Mouse (Mus musculus): Measurements from ENCODE around the gene Dcaf10. TPM values are rescaled to one million over a fixed set of nuclear protein-coding genes. Genes with fewer than 3 reads are reported as not detected.
"Not testable (repeated sequence)": the region's sequence is repeated elsewhere in the genome, so short reads cannot be mapped to it uniquely, and the experiment has no call there.

The Dcaf10 gene
- polyA plus RNA-seq, 1 experiment from 2014 or later: 14.6 TPM

DNA sequence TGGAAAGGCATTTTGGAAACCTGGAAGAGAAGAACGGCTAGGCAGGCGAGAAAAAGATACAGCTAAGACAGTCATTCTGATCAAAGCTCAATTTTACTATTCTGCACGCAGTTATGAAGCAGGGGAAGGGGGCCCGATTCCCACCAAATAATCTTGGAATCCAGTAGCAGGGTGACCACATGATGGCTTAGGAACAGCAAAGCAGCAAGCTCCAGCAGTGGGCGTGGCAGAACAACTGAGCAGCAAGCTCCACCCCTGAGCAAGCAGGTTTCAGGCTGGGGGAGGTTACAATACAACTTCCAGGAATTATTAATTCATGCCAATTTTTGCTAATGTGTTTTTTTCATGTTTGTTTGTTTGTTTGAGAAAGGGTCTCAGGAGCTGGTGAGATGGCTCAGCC lies 45.4 kb downstream of the Dcaf10 start:
- WGBS: 97% methylated on average over 5 of the region's 5 CpGs
- not testable (repeated sequence) for H3K9me3 ChIP-seq (ENCODE audit: control insufficient read depth, low read length); H3K4me2 ChIP-seq (replicated peaks; ENCODE audit: low read depth, low read length); H3K4me3 ChIP-seq (ENCODE audit: low read length); H3K27ac ChIP-seq (ENCODE audit: low read depth, low read length); H3K36me3 ChIP-seq (ENCODE audit: control insufficient read depth, insufficient read depth, low read length); ATAC-seq (ENCODE audit: low FRiP score, low TSS enrichment); H3K4me1 ChIP-seq (ENCODE audit: control insufficient read depth, insufficient read depth, low read length); H3K27me3 ChIP-seq (ENCODE audit: control insufficient read depth, insufficient read depth, low read length); H3K9ac ChIP-seq (ENCODE audit: low read depth, low read length)

DNA sequence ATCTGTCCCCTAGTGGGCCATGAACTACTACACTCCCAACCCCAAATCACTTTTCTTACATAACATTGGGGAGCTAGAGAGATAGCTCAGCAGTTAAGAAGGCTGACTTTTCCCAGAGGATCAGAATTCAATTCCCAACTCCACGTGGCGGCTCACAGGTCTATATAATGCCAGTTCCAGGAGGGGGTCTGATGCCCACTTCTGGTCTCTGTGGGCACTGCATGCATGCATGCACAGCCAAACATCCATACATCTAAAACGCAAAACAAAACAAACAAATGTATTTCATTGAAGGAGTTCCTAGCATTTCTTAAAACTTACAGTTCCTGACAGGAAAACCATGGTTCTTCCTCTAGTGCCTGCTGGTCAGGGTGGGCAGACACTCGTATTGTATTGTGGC lies 50.2 kb downstream of the Dcaf10 start:
- ATAC-seq (ENCODE audit: low FRiP score, low TSS enrichment): no peak
- H3K4me3 ChIP-seq (ENCODE audit: low read length): no peak overlapping the region
- H3K9me3 ChIP-seq (ENCODE audit: control insufficient read depth, low read length): no peaks in the 10 kb centered on the region
- H3K9ac ChIP-seq (ENCODE audit: low read depth, low read length): no peak overlapping the region
- 74% methylated on average over 4 of the region's 4 CpGs for WGBS
- no peaks in the 10 kb centered on the region for H3K4me1 ChIP-seq (ENCODE audit: control insufficient read depth, insufficient read depth, low read length)
- H3K4me2 ChIP-seq (replicated peaks; ENCODE audit: low read depth, low read length): no peak overlapping the region
- peaks cover 4% of the 10 kb centered on the region; the same call in 1 of the 2 replicates for H3K36me3 ChIP-seq (ENCODE audit: control insufficient read depth, insufficient read depth, low read length)
- no peak overlapping the region for H3K27ac ChIP-seq (ENCODE audit: low read depth, low read length)
- no peaks in the 10 kb centered on the region for H3K27me3 ChIP-seq (ENCODE audit: control insufficient read depth, insufficient read depth, low read length)

DNA sequence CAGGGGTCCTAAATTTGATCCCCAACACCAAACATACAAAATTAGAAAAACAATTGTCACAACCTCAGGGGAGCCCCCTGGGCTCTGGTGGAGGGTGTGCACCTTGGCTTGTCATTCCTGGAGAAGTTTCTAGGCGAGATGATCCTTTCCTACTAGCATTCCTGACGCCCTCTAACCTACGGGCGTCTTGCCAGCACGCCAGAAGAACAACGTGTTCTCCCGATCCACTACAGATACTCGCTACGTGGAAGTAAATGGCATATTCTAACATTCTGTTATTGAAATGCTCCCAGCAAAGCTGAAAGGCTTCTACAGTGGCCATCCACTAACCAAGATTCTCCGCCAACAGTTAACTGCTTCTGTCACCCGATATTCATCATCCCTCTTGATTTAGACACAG lies 50.7 kb downstream of the Dcaf10 start:
- H3K4me1 ChIP-seq (ENCODE audit: control insufficient read depth, insufficient read depth, low read length): no peaks in the 10 kb centered on the region
- H3K36me3 ChIP-seq (ENCODE audit: control insufficient read depth, insufficient read depth, low read length): peaks cover 4% of the 10 kb centered on the region; the same call in 1 of the 2 replicates
- H3K27ac ChIP-seq (ENCODE audit: low read depth, low read length): no peak overlapping the region
- no peak for ATAC-seq (ENCODE audit: low FRiP score, low TSS enrichment)
- no peak overlapping the region for H3K4me2 ChIP-seq (replicated peaks; ENCODE audit: low read depth, low read length)
- H3K27me3 ChIP-seq (ENCODE audit: control insufficient read depth, insufficient read depth, low read length): no peaks in the 10 kb centered on the region
- H3K4me3 ChIP-seq (ENCODE audit: low read length): no peak overlapping the region
- H3K9me3 ChIP-seq (ENCODE audit: control insufficient read depth, low read length): no peaks in the 10 kb centered on the region
- H3K9ac ChIP-seq (ENCODE audit: low read depth, low read length): no peak overlapping the region
- 75% methylated on average over 11 of the region's 11 CpGs for WGBS

DNA sequence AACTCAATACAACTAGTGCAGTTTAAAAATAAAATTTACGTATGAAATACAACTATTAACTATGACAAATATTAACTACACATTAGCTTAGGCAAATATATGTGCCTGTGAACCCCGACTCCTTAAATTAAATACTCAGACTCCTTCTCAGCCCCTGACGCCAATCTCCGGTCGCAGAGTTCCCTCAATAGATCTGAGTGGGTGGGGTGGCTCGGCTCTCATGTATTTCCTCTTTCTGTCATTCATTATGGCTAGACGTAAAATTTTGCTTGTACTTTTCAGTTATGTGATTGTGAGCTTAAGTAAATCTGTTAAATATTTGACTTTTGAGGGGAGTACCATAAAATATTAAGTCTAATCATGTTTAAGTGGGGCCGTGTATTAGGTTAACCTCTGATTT lies 51.1 kb downstream of the Dcaf10 start:
- Histone ChIP-seq H3K27me3 (ENCODE audit: control insufficient read depth, insufficient read depth, low read length) (no peaks in the 10 kb centered on the region), H3K9me3 (ENCODE audit: control insufficient read depth, low read length) (no peaks in the 10 kb centered on the region), H3K4me3 (ENCODE audit: low read length) (no peak overlapping the region), H3K27ac (ENCODE audit: low read depth, low read length) (no peak overlapping the region), H3K4me1 (ENCODE audit: control insufficient read depth, insufficient read depth, low read length) (no peaks in the 10 kb centered on the region), H3K4me2 (replicated peaks; ENCODE audit: low read depth, low read length) (no peak overlapping the region), H3K9ac (ENCODE audit: low read depth, low read length) (no peak overlapping the region), H3K36me3 (ENCODE audit: control insufficient read depth, insufficient read depth, low read length) (peaks cover 4% of the 10 kb centered on the region; the same call in 1 of the 2 replicates)
- no peak for ATAC-seq (ENCODE audit: low FRiP score, low TSS enrichment)
- 76% methylated on average over 8 of the region's 8 CpGs for WGBS

DNA sequence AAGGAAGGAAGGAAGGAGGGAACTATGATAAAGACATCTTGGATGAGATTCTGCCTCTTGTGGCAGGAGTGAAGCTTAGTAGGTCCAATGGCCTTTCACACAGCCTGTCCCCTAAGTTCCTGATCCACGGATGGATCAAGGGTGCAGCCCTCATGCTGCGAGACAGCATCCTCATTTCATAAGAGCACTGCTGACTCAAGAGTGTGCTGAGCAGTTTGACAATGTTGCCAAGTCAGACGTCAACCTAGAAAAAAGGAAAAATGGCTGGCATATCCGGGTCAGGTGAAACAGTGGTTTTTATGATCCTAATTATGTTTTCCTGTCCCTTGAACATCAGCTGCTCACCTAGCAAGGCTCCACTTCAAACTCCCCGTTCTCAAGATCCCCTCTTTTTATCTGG lies 51.8 kb downstream of the Dcaf10 start:
- 78% methylated on average over 5 of the region's 5 CpGs for WGBS
- no peaks in the 10 kb centered on the region for H3K27me3 ChIP-seq (ENCODE audit: control insufficient read depth, insufficient read depth, low read length)
- ATAC-seq (ENCODE audit: low FRiP score, low TSS enrichment): no peak
- H3K9ac ChIP-seq (ENCODE audit: low read depth, low read length): no peak overlapping the region
- no peaks in the 10 kb centered on the region for H3K4me1 ChIP-seq (ENCODE audit: control insufficient read depth, insufficient read depth, low read length)
- no peak overlapping the region for H3K4me3 ChIP-seq (ENCODE audit: low read length)
- H3K9me3 ChIP-seq (ENCODE audit: control insufficient read depth, low read length): no peaks in the 10 kb centered on the region
- H3K4me2 ChIP-seq (replicated peaks; ENCODE audit: low read depth, low read length): no peak overlapping the region
- H3K27ac ChIP-seq (ENCODE audit: low read depth, low read length): no peak overlapping the region
- H3K36me3 ChIP-seq (ENCODE audit: control insufficient read depth, insufficient read depth, low read length): peaks cover 11% of the 10 kb centered on the region

DNA sequence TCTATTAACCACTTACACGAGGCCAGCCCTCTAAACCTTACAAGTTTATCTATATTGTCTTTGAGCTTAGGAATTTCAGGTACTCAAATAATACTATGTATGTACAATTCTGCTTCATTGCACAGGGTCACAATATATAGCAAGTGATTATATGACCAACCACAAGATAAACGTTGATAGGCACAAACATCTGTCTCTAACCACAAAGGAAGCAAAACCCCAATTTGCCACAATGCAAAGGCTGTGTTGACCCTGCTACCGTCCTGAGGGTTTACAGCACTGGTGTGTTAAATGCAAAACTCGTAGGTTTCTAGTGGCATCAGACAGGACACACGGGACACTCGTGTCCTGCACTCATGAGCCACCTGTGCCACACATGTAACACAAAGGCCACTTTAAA lies 54.3 kb downstream of the Dcaf10 start:
- 85% methylated on average over 6 of the region's 6 CpGs for WGBS
- not testable (repeated sequence) for H3K9ac ChIP-seq (ENCODE audit: low read depth, low read length); H3K27me3 ChIP-seq (ENCODE audit: control insufficient read depth, insufficient read depth, low read length); H3K4me2 ChIP-seq (replicated peaks; ENCODE audit: low read depth, low read length); H3K9me3 ChIP-seq (ENCODE audit: control insufficient read depth, low read length); H3K4me1 ChIP-seq (ENCODE audit: control insufficient read depth, insufficient read depth, low read length); H3K4me3 ChIP-seq (ENCODE audit: low read length); ATAC-seq (ENCODE audit: low FRiP score, low TSS enrichment); H3K27ac ChIP-seq (ENCODE audit: low read depth, low read length)
- peaks cover 35% of the 10 kb centered on the region for H3K36me3 ChIP-seq (ENCODE audit: control insufficient read depth, insufficient read depth, low read length)

DNA sequence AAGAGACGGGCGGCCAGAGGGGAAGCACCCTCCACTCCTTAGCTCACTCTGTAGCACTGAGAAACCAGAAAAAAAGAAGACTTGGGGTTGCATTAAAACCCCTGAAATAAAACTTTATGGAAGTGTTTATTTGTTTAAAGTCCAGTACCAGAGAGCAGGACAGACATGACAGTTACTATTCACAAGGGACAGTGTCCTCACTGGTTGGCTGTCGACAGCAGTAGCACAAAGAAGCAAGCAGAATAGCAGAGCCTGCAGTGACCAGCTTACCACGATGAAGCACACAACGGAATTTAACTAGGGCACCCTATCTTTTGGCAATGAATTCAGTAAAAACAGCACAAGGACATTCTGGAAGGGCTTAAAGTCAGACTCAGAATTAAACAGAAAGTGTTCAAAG lies 56.4 kb downstream of the Dcaf10 start:
- not testable (repeated sequence) for H3K4me3 ChIP-seq (ENCODE audit: low read length); H3K9me3 ChIP-seq (ENCODE audit: control insufficient read depth, low read length); H3K4me2 ChIP-seq (replicated peaks; ENCODE audit: low read depth, low read length); H3K27ac ChIP-seq (ENCODE audit: low read depth, low read length); H3K9ac ChIP-seq (ENCODE audit: low read depth, low read length); H3K4me1 ChIP-seq (ENCODE audit: control insufficient read depth, insufficient read depth, low read length); ATAC-seq (ENCODE audit: low FRiP score, low TSS enrichment); H3K27me3 ChIP-seq (ENCODE audit: control insufficient read depth, insufficient read depth, low read length)
- 77% methylated on average over 5 of the region's 5 CpGs for WGBS
- H3K36me3 ChIP-seq (ENCODE audit: control insufficient read depth, insufficient read depth, low read length): peaks cover 54% of the 10 kb centered on the region

DNA sequence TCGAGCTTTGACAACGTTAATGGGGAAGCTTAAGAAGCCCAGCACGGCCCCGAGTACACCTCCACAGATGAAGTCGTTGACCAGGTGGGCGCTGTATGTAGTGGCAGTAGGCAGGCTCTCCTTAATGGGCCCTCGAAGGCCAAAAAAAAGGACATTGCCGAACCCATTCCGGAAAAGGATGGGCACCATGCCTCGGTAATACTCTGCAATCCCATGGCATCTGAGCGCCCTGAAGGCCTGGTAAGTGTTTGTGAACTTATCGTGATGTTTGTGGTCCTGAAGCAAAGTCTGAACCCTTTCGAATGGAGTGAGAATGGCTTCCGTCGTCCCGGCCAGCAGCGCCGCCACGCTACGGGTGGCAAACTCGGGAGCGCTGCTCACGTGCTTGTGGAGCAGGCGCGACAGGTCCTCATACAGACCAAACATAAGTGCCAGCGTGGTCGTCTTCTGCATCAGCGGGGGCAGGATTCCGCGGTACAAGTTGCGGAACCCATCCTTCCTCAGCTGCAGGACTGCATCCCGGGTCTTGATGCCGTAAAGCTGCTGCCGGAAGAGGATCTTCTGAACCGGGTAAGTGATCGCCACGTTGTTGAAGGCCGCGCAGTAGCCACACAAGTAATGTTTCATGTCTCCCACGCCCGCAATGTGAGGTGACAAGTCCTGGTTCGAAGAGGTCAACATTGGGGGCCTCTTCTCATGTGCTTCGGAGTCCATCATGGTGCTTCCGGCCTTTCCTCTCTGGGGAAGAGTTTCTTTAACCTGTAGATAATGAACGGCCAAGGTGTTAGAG lies 57.7 kb downstream of the Dcaf10 start:
- H3K9me3 ChIP-seq (ENCODE audit: control insufficient read depth, low read length): no peaks in the 10 kb centered on the region
- no peak overlapping the region for H3K4me2 ChIP-seq (replicated peaks; ENCODE audit: low read depth, low read length)
- H3K4me3 ChIP-seq (ENCODE audit: low read length): no peak overlapping the region
- WGBS: 94% methylated on average over 45 of the region's 45 CpGs
- H3K27ac ChIP-seq (ENCODE audit: low read depth, low read length): no peak overlapping the region
- H3K27me3 ChIP-seq (ENCODE audit: control insufficient read depth, insufficient read depth, low read length): no peaks in the 10 kb centered on the region
- no peaks in the 10 kb centered on the region for H3K4me1 ChIP-seq (ENCODE audit: control insufficient read depth, insufficient read depth, low read length)
- ATAC-seq (ENCODE audit: low FRiP score, low TSS enrichment): no peak
- H3K9ac ChIP-seq (ENCODE audit: low read depth, low read length): no peak overlapping the region
- peaks cover 67% of the 10 kb centered on the region for H3K36me3 ChIP-seq (ENCODE audit: control insufficient read depth, insufficient read depth, low read length)

DNA sequence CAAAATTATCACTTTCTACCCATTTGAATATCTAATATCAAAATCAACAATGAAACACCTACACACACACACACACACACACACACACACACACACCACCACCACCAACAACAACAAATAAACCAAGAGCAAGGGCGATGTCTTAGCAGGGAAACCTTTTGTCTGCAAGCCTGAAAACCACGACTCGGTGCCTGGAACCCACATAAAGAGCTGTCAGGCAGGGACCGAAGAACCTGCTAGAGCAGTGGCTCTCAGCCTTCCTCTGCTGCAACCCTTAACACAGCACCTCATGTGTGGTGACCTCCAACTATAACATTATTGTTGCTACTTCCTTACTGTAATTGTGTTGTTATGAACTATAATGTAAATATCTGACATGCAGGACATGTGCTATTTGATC lies 60.4 kb downstream of the Dcaf10 start:
- Histone ChIP-seq H3K9me3 (ENCODE audit: control insufficient read depth, low read length) (no peaks in the 10 kb centered on the region), H3K36me3 (ENCODE audit: control insufficient read depth, insufficient read depth, low read length) (peaks cover 63% of the 10 kb centered on the region), H3K4me1 (ENCODE audit: control insufficient read depth, insufficient read depth, low read length) (peaks cover 6% of the 10 kb centered on the region; the same call in 1 of the 2 replicates), H3K27me3 (ENCODE audit: control insufficient read depth, insufficient read depth, low read length) (no peaks in the 10 kb centered on the region), H3K4me3 (ENCODE audit: low read length) (no peak overlapping the region), H3K9ac (ENCODE audit: low read depth, low read length) (no peak overlapping the region), H3K4me2 (replicated peaks; ENCODE audit: low read depth, low read length) (no peak overlapping the region), H3K27ac (ENCODE audit: low read depth, low read length) (no peak overlapping the region)
- no peak for ATAC-seq (ENCODE audit: low FRiP score, low TSS enrichment)
- 97% methylated on average over 4 of the region's 4 CpGs for WGBS

Data from kidney, embryonic 14.5 days (tissue).